Mouse (Mus musculus) hindbrain, embryonic 16.5 days (tissue): ENCODE results near the gene Mrs2. TPM values are rescaled to one million over a fixed set of nuclear protein-coding genes. Genes with fewer than 3 reads are reported as not detected.

ENCODE experiments used
- ATAC-seq: fragments of 200-750 bp; cut with Nextera tagmentation; 2 replicates; pipeline ENCODE4 v1.8.0; 2017; ENCODE audit warnings: moderate TSS enrichment, moderate library complexity
- H3K27ac ChIP-seq: fragments of 300-500 bp; sonication (generic); 2 replicates; pipeline ENCODE4 v1.5.1; 2014; ENCODE audit warnings: low read depth, mild to moderate bottlenecking, control low read depth, low read length, moderate library complexity
- H3K27me3 ChIP-seq: fragments of 300-500 bp; sonication (generic); replicated peaks from 2 replicates; pipeline ENCODE4 v1.6.1; 2014; ENCODE audit warnings: low read length; ENCODE audit not compliant: control insufficient read depth, insufficient read depth
- H3K36me3 ChIP-seq: fragments of 300-500 bp; sonication (generic); 2 replicates; pipeline ENCODE4 v1.6.1; 2014; ENCODE audit warnings: mild to moderate bottlenecking, low read length, moderate library complexity, mixed read lengths; ENCODE audit not compliant: control insufficient read depth, insufficient read depth
- H3K4me1 ChIP-seq: fragments of 300-500 bp; sonication (generic); 2 replicates; pipeline ENCODE4 v1.6.1; 2014; ENCODE audit warnings: low read depth, low read length; ENCODE audit not compliant: control insufficient read depth, insufficient read depth
- H3K4me2 ChIP-seq: fragments of 300-500 bp; sonication (generic); 2 replicates; pipeline ENCODE4 v1.6.1; 2014; ENCODE audit warnings: mild to moderate bottlenecking, low read length, control low read depth, moderate library complexity
- H3K4me3 ChIP-seq: fragments of 300-500 bp; sonication (generic); 2 replicates; pipeline ENCODE4 v1.5.1; 2014; ENCODE audit warnings: mild to moderate bottlenecking, low read length, control low read depth, moderate library complexity
- H3K9ac ChIP-seq: fragments of 300-500 bp; sonication (generic); 2 replicates; pipeline ENCODE4 v1.6.1; 2014; ENCODE audit warnings: low read depth, mild to moderate bottlenecking, control low read depth, low read length, moderate library complexity
- H3K9me3 ChIP-seq: fragments of 300-500 bp; sonication (generic); 2 replicates; pipeline ENCODE4 v1.6.1; 2014; ENCODE audit warnings: mild to moderate bottlenecking, low read length, moderate library complexity; ENCODE audit not compliant: control insufficient read depth
- WGBS: fragments of 180-500 bp; shearing (Covaris S2); extraction: QIAGEN DNeasy Blood & Tissue Kit; methylation state at CpG from one replicate; pipeline ENCODE4 v1.1.7; 2014; 5-methylcytosine and 5-hydroxymethylcytosine counted together
- polyA plus RNA-seq: library from polyadenylated mRNA; unstranded; fragments of >200 nt; fragmentation: Nextera tagmentation; extraction: Ambion mirVana; gene quantifications from 2 replicates; pipeline ENCODE4 v1.2.1, GENCODE M21; 2015

Gene Mrs2
- 12.8 and 14.7 TPM in 2 replicates for polyA plus RNA-seq

DNA sequence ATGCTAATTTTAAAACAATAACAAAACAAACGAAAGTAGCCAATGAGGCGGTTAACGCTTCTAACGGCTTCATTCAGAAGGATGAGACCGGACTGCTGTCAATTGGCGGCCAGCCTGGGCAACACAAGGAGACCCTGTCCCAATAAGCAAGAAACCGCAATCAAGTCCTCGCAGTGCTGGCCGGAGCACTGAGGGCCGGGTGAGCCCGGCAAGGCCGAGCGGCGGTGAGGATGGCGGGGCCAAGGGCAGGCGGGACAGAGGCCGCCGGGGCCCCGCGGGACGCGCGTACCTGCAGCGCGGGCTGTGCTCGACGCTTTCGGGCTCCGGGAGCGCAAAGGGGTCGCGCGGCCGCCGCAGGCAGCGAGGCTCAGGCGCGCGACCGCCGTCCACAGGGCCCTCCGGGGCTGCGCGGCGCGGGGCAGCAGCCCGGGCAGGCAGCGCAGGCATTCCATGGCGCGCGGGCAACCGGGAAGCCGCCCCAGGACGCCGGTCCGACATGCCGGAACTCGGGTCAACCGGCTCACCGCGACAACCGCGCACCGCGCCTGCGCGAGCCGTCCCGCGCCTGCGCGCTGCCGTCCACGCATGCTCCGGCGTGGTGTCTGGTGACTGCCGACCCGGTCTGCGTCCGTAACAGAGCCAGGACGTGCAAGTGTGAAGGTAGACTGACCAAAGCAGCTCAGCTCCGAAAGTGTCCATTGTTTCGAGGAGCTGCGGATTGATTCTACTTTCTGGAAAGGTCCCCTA lies at the start of gene Mrs2:
Gene Mrs2, minus strand, starts transcription at position 587 of the 747 bp plus-strand sequence.
- H3K4me2 ChIP-seq, result peak within 1 kb of the TSS; percentile 55
- under 1% methylated on average over 72 of the region's 84 CpGs for WGBS
- H3K9ac ChIP-seq, result peak within 1 kb of the TSS; percentile 93
- ATAC-seq, result peak; percentile 97
- peaks cover 13% of the 10 kb centered on the region for H3K4me1 ChIP-seq
- H3K9me3 ChIP-seq, result no peaks in the 10 kb centered on the region
- no peaks in the 10 kb centered on the region for H3K27me3 ChIP-seq
- no peaks in the 10 kb centered on the region; the same call in 1 of the 2 replicates for H3K36me3 ChIP-seq
- peak within 1 kb of the TSS; percentile 88 for H3K27ac ChIP-seq
- H3K4me3 ChIP-seq, result peak within 1 kb of the TSS; percentile 94

DNA sequence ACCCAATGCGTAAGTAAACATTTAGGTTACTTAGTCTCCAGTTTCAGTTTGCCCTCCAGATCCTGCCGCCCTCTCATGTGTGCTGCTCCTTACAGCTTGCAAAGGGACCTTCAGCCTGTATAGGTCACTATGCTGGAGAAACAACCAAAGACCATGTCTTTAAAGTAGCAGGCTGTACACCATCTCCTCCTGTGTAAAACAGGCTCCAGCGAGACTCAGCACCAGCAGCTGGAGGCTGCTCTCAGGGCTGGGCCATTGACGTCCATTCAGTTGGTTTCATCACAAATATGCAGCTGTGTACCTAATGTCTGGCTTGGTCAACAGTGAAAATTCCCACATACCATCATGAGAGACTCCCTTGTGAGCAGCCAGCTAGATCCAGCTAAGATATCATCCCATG lies 49.6 kb upstream of the Mrs2 start:
- no peaks in the 10 kb centered on the region for H3K36me3 ChIP-seq
- WGBS, result 87% methylated on average over 4 of the region's 4 CpGs
- H3K27me3 ChIP-seq, result no peaks in the 10 kb centered on the region
- no peaks in the 10 kb centered on the region for H3K4me1 ChIP-seq
- H3K9me3 ChIP-seq, result no peaks in the 10 kb centered on the region; the same call in 1 of the 2 replicates
- no peak for ATAC-seq
- no peak overlapping the region for H3K9ac ChIP-seq
- H3K4me3 ChIP-seq, result no peak overlapping the region
- H3K27ac ChIP-seq, result no peak overlapping the region
- no peak overlapping the region for H3K4me2 ChIP-seq

DNA sequence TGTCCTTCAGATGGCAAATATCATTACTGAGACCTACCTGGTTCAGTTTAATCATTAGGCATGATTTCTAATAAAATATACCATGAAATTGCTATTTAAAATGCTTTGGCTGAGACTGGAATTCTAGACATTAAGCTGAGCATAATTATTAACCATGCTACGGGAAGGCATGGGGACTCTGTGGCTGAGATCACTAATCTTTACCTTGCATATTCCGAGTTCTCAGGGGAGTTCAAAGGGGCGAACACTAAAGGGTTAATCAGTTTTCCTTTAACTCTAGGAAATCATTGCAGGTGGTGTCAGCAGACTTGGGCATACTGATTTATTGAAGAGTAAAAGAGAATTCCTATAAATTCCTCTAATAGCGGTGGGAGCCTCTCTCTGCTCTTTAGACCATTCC lies 47.0 kb upstream of the Mrs2 start:
- H3K27me3 ChIP-seq, result no peaks in the 10 kb centered on the region
- H3K36me3 ChIP-seq, result no peaks in the 10 kb centered on the region
- no peaks in the 10 kb centered on the region; the same call in 1 of the 2 replicates for H3K9me3 ChIP-seq
- H3K27ac ChIP-seq, result no peak overlapping the region
- no peak overlapping the region for H3K4me2 ChIP-seq
- ATAC-seq, result no peak
- H3K4me1 ChIP-seq, result no peaks in the 10 kb centered on the region
- no peak overlapping the region for H3K9ac ChIP-seq
- 89% methylated on average over 4 of the region's 4 CpGs for WGBS
- H3K4me3 ChIP-seq, result no peak overlapping the region

DNA sequence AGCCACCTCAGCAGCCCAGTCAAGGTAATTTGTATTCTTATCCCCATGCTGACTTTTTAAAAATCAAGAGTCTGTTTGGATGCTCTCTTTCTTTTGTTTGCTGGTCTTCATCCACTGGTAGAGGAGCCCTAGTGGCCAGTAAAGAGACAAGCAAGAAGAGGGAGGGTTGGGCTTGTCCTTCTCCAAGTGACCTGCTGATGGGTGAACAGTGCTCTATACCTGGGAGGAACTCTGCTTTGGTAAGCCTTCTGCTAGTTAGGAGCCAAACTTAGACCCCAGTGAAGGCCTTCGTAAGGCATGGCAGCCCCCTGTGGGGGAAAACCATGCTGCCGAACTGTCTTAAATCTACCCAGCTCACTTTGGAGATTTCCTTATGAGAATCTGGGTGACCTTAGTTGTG lies 46.5 kb upstream of the Mrs2 start:
- H3K9me3 ChIP-seq, result no peaks in the 10 kb centered on the region; the same call in 1 of the 2 replicates
- no peak for ATAC-seq
- 90% methylated on average over 2 of the region's 2 CpGs for WGBS
- H3K9ac ChIP-seq, result no peak overlapping the region
- no peaks in the 10 kb centered on the region for H3K36me3 ChIP-seq
- H3K4me2 ChIP-seq, result no peak overlapping the region
- H3K4me3 ChIP-seq, result no peak overlapping the region
- H3K27ac ChIP-seq, result no peak overlapping the region
- no peaks in the 10 kb centered on the region for H3K27me3 ChIP-seq
- no peaks in the 10 kb centered on the region for H3K4me1 ChIP-seq

DNA sequence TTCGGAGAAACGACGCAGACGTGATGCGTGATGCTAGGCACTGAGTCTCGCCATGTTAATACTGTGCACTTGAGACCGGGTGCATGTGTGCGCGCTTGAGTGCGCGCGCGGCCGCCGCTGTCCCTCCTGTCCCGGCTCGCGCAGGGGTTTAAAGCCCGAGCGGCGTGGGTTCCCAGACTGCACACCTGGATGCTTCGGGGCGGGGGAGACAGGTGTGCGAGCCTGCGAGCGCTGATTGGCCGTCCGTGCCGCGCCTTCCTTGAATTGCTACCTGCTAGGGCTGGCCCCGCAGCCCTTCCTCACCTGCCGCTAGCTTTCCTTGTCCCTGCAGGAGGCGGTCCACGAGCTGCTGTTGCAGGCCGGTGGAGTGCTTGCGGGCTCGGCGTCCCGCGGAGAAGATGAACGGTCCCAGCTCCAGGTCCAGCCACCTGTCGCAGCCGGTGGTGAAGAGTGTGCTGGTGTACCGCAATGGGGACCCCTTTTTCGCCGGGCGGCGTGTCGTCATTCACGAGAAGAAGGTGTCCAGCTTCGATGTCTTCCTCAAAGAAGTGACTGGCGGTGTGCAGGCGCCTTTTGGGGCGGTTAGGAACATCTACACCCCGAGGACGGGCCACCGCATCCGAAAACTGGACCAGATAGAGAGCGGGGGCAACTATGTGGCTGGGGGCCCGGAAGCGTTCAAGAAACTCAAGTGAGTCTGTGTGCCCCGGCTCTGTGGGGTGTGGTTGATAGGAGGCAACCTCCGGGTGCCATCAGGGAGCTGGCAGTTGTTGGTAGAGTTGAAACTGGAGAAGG lies 35.9 kb upstream of the Mrs2 start, which contains the start of gene Dcdc2a:
Gene Dcdc2a, plus strand, starts transcription at position 132 of the 795 bp plus-strand sequence.
- Histone ChIP-seq H3K9ac (peak within 1 kb of the TSS; percentile 55), H3K4me2 (peak within 1 kb of the TSS; percentile 96), H3K4me3 (peak within 1 kb of the TSS; percentile 54), H3K9me3 (no peaks in the 10 kb centered on the region), H3K36me3 (no peaks in the 10 kb centered on the region), H3K27ac (no peak within 1 kb of the TSS), H3K4me1 (peaks cover 13% of the 10 kb centered on the region), H3K27me3 (peaks cover 10% of the 10 kb centered on the region; the same call in 1 of the 2 replicates)
- peak; percentile 72 for ATAC-seq
- WGBS, result 3% methylated on average over 63 of the region's 63 CpGs

DNA sequence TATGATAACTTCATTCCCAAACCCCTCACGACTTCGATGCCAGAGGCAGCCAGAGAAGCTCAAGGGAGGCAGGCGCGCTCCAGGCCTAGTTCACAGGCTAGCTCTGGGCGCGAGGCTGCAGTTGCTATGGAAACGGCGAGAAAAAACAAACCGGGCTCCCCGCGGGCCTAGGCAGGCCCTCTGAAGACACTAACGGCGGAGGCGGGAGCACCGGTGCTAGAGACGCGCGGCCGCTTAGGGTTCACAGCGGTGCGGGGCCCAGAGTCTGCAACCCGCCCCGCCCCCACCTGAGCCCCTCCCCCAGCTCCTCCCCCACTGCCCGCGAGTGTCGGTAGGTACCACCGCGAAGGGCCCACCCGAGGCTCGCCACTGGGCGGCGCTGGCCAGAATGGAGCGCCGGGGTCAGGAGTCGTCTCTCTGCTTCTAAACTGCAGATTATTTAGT lies 35.0 kb upstream of the Mrs2 start:
- no peaks in the 10 kb centered on the region for H3K36me3 ChIP-seq
- under 1% methylated on average over 33 of the region's 35 CpGs for WGBS
- H3K9me3 ChIP-seq, result no peaks in the 10 kb centered on the region
- peaks cover 10% of the 10 kb centered on the region; the same call in 1 of the 2 replicates for H3K27me3 ChIP-seq
- peak overlapping the region; percentile 54 for H3K4me3 ChIP-seq
- no peak overlapping the region for H3K27ac ChIP-seq
- ATAC-seq, result peak; percentile 96
- H3K4me1 ChIP-seq, result peaks cover 13% of the 10 kb centered on the region
- H3K4me2 ChIP-seq, result peak overlapping the region; percentile 96
- peak overlapping the region; percentile 52 for H3K9ac ChIP-seq

DNA sequence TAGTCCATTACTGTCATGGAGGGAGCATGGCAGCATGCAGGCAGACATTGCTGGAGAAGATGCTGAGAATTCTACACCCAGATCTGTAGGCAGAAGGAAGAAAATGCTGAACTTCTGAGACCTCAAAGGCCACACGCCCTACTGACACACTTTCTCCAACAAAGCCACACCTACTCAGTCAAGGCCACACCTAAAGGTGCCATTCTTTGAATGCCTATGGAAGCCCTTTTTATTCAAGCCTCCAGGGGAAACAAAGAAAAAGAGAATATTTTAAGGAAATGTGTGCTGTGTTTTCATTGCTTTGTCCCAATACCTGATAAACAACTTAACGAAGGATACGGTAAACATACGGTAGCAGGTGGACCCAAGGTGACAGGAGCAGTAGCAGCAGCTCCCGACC lies 32.5 kb upstream of the Mrs2 start:
- H3K27me3 ChIP-seq, result peaks cover 10% of the 10 kb centered on the region; the same call in 1 of the 2 replicates
- H3K4me1 ChIP-seq, result peaks cover 13% of the 10 kb centered on the region
- no peak overlapping the region for H3K9ac ChIP-seq
- H3K36me3 ChIP-seq, result no peaks in the 10 kb centered on the region
- WGBS, result 94% methylated on average over 5 of the region's 5 CpGs
- H3K4me3 ChIP-seq, result no peak overlapping the region
- H3K27ac ChIP-seq, result no peak overlapping the region
- H3K4me2 ChIP-seq, result no peak overlapping the region
- no peaks in the 10 kb centered on the region; the same call in 1 of the 2 replicates for H3K9me3 ChIP-seq
- ATAC-seq, result no peak

DNA sequence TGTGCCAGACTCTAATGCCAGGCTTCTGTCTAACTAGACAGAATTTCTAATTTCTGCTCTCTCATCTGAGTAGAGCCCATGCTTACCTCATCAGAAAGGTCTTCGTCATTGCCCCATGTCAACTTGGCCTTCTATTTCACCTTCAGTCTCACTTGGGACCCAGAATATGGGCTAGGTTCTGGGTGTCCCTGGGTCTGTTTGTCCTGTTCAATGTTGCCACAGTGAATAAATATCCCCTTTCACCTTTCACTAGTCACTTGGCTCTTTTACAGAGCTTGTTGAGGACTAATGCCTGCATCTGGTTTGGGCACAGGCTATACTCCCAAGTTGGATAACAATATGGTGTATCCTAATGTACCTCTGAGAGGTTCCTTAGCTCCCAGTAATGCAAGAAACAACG lies 19.3 kb upstream of the Mrs2 start:
- Histone ChIP-seq H3K4me1 (no peaks in the 10 kb centered on the region), H3K9ac (no peak overlapping the region), H3K27ac (no peak overlapping the region), H3K9me3 (no peaks in the 10 kb centered on the region), H3K4me2 (no peak overlapping the region), H3K27me3 (no peaks in the 10 kb centered on the region), H3K4me3 (no peak overlapping the region), H3K36me3 (no peaks in the 10 kb centered on the region)
- 71% methylated on average over 2 of the region's 2 CpGs for WGBS
- ATAC-seq, result no peak

DNA sequence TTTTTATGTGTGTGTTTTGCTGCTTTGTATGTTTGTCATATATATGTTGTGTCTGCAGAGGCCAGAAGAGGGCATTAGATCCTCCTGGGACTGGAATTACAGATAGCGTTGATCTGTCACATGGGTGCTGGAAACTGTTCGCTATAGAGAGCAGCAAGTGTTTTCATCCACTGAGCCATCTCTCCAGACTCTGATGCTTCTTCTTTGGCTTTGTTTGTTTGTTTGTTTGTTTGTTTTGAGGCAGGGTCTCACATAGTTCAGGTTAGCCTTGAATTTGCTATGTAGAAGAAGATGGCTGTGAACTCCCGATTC lies 6.9 kb upstream of the Mrs2 start:
- no peaks in the 10 kb centered on the region for H3K4me1 ChIP-seq
- H3K4me2 ChIP-seq, result no peak overlapping the region
- no peaks in the 10 kb centered on the region for H3K9me3 ChIP-seq
- H3K9ac ChIP-seq, result no peak overlapping the region
- no peak overlapping the region for H3K27ac ChIP-seq
- ATAC-seq, result no peak
- no peak overlapping the region for H3K4me3 ChIP-seq
- H3K27me3 ChIP-seq, result no peaks in the 10 kb centered on the region
- H3K36me3 ChIP-seq, result no peaks in the 10 kb centered on the region
- 71% methylated on average over 3 of the region's 3 CpGs for WGBS
